Mouse (Mus musculus): ENCODE data around the gene Lhx5. TPM values are rescaled to one million over a fixed set of nuclear protein-coding genes. Genes with fewer than 3 reads are reported as not detected.

Lhx5 gene
- polyA plus RNA-seq, 1 experiment from 2014 or later = not detected

DNA sequence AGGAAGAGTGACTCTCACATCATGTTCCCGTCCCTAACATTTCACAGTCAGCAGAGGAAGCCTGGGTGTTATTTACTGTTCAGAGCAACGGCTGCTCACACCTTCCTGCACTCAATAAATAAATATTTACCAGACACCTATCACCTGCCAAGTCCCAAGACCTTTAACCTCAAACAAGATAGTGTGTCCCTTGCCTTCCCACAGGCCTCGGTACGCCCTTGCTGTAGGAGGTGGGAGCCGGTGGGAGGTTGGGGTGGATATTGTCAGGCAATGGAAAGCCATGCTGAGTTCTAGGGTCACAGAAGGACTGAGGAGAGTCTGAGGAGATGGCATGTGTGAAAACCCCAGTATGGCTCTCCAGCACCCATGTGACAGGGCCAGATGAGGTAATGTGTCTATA is 36.8 kb downstream of the Lhx5 start:
- 55% methylated on average over 5 of the region's 5 CpGs for WGBS
- no peak for TF ChIP-seq CTCF (IDR thresholded peaks at IDR 0.05; ENCODE audit: low read depth)
- Histone ChIP-seq H3K27me3 (ENCODE audit: insufficient read depth, low read length) (no peaks in the 10 kb centered on the region), H3K4me3 (replicated peaks; ENCODE audit: low read depth, low read length) (no peak overlapping the region), H3K9ac (ENCODE audit: low read depth, low read length) (no peak overlapping the region), H3K9me3 (replicated peaks; ENCODE audit: low read length) (no peaks in the 10 kb centered on the region), H3K4me1 (replicated peaks; ENCODE audit: insufficient read depth, low read length) (no peaks in the 10 kb centered on the region), H3K36me3 (ENCODE audit: insufficient read depth, low read length) (no peaks in the 10 kb centered on the region), H3K27ac (no peak overlapping the region), H3K4me2 (ENCODE audit: low read length) (no peak overlapping the region)
- DNase-seq (ENCODE audit: low spot score) (no peak), ATAC-seq (replicated peaks; ENCODE audit: low FRiP score, low read depth) (no peak)

DNA sequence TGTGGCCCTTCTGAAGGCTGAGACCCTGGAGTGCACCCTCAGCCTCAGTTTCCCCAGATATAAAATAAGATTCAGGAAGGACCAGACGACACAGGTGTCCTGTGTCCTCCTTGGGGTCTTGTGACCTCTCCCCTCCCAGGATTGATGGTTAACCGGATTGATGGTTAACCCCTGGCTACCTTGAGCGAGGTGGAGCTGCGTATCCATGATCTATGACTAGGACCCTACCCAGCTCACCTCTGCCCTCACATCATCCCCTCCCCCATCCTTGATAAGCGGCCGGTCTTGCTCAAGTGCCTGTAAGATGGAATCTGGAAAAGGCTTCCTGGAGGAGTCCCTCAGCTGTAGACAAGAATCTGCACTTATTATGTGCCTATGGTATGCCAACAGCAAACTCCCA is 37.3 kb downstream of the Lhx5 start:
- no peak for DNase-seq (ENCODE audit: low spot score)
- WGBS = 80% methylated on average over 6 of the region's 6 CpGs
- Histone ChIP-seq H3K4me1 (replicated peaks; ENCODE audit: insufficient read depth, low read length) (no peaks in the 10 kb centered on the region), H3K36me3 (ENCODE audit: insufficient read depth, low read length) (no peaks in the 10 kb centered on the region), H3K9me3 (replicated peaks; ENCODE audit: low read length) (no peaks in the 10 kb centered on the region), H3K4me3 (replicated peaks; ENCODE audit: low read depth, low read length) (no peak overlapping the region), H3K4me2 (ENCODE audit: low read length) (no peak overlapping the region), H3K27ac (no peak overlapping the region), H3K27me3 (ENCODE audit: insufficient read depth, low read length) (no peaks in the 10 kb centered on the region), H3K9ac (ENCODE audit: low read depth, low read length) (no peak overlapping the region)
- ATAC-seq (replicated peaks; ENCODE audit: low FRiP score, low read depth) = no peak
- TF ChIP-seq CTCF (IDR thresholded peaks at IDR 0.05; ENCODE audit: low read depth) = no peak

DNA sequence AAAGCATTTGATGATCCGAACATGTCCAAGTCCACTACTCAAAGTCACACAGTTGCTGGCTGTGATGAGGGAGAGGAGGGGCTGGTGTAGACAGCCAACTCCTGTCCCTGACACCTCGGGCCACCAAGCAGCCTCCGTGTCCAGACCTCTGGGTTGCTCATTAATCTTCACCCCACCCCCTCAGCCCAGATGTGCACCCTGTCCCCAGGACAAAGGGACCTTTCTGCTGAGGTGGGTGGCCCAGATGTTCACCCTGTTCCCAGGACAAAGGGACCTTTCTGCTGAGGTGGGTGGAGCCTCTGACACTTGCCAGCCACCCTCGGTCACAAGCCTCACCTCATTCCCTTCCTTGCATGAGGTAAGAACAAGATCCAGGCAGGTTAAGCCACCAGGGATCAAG is 40.0 kb downstream of the Lhx5 start:
- DNase-seq (ENCODE audit: low spot score) (no peak), ATAC-seq (replicated peaks; ENCODE audit: low FRiP score, low read depth) (peak; percentile 25; the same call in 1 of the 2 replicates)
- Histone ChIP-seq H3K27me3 (ENCODE audit: insufficient read depth, low read length) (no peaks in the 10 kb centered on the region), H3K4me1 (replicated peaks; ENCODE audit: insufficient read depth, low read length) (no peaks in the 10 kb centered on the region), H3K9ac (ENCODE audit: low read depth, low read length) (no peak overlapping the region), H3K4me3 (replicated peaks; ENCODE audit: low read depth, low read length) (no peak overlapping the region), H3K4me2 (ENCODE audit: low read length) (no peak overlapping the region), H3K36me3 (ENCODE audit: insufficient read depth, low read length) (no peaks in the 10 kb centered on the region), H3K9me3 (replicated peaks; ENCODE audit: low read length) (no peaks in the 10 kb centered on the region), H3K27ac (no peak overlapping the region)
- WGBS = 36% methylated on average over 4 of the region's 4 CpGs
- no peak for TF ChIP-seq CTCF (IDR thresholded peaks at IDR 0.05; ENCODE audit: low read depth)

DNA sequence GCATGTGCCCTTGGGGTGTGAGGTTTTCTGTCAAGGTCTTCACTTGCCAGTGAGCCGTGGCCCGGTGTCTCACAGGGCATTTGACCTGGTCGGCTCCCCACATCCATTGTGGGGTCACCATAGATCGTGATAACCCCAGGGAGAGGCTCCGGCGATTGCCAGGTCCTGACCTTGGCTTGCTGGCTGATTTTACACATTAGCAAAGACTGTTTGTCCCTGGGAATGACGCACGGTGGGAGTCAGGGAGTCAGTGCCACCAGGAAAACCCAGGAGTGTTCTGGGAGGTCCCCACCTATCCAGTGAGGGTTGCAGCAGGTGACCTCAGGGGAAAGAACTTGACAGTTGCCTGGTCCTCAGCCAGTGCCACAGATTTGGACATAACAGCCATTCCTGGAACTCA is 41.3 kb downstream of the Lhx5 start, which contains the start of gene Sdsl:
Gene Sdsl, minus strand, starts transcription at position 41 of the 400 bp plus-strand sequence.
- no peak within 1 kb of the TSS for H3K4me2 ChIP-seq (ENCODE audit: low read length)
- no peak for ATAC-seq (replicated peaks; ENCODE audit: low FRiP score, low read depth)
- no peak for DNase-seq (ENCODE audit: low spot score)
- H3K27ac ChIP-seq = no peak within 1 kb of the TSS
- no peak within 1 kb of the TSS for H3K4me3 ChIP-seq (replicated peaks; ENCODE audit: low read depth, low read length)
- WGBS = 58% methylated on average over 8 of the region's 8 CpGs
- H3K4me1 ChIP-seq (replicated peaks; ENCODE audit: insufficient read depth, low read length) = no peaks in the 10 kb centered on the region
- H3K27me3 ChIP-seq (ENCODE audit: insufficient read depth, low read length) = no peaks in the 10 kb centered on the region
- H3K9me3 ChIP-seq (replicated peaks; ENCODE audit: low read length) = no peaks in the 10 kb centered on the region
- H3K9ac ChIP-seq (ENCODE audit: low read depth, low read length) = no peak within 1 kb of the TSS
- no peaks in the 10 kb centered on the region for H3K36me3 ChIP-seq (ENCODE audit: insufficient read depth, low read length)
- no peak for TF ChIP-seq CTCF (IDR thresholded peaks at IDR 0.05; ENCODE audit: low read depth)

DNA sequence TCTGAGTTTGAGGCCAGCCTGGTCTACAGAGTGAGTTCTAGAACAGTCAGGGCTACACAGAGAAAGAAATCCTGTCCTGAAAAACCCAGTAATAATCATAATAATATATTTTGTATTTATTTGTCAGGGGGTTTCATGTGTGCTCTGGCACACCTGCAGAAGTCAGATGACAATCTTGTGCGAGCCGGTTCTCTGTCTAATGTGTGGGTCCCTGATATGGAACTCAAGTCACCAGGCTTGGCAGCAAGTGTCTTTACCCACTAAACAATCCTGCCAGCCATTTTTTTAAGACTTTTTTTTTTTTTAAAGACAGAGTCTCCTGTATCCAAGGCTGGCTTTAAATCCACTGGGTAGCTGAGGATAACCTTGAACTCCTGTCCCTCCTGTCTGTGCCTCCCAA is 41.9 kb downstream of the Lhx5 start:
- no peaks in the 10 kb centered on the region for H3K36me3 ChIP-seq (ENCODE audit: insufficient read depth, low read length)
- ATAC-seq (replicated peaks; ENCODE audit: low FRiP score, low read depth) = no peak
- 90% methylated on average over 2 of the region's 2 CpGs for WGBS
- H3K4me3 ChIP-seq (replicated peaks; ENCODE audit: low read depth, low read length) = no peak overlapping the region
- H3K4me1 ChIP-seq (replicated peaks; ENCODE audit: insufficient read depth, low read length) = no peaks in the 10 kb centered on the region
- no peak overlapping the region for H3K27ac ChIP-seq
- no peak overlapping the region for H3K9ac ChIP-seq (ENCODE audit: low read depth, low read length)
- H3K4me2 ChIP-seq (ENCODE audit: low read length) = no peak overlapping the region
- H3K27me3 ChIP-seq (ENCODE audit: insufficient read depth, low read length) = no peaks in the 10 kb centered on the region
- TF ChIP-seq CTCF (IDR thresholded peaks at IDR 0.05; ENCODE audit: low read depth) = no peak
- no peaks in the 10 kb centered on the region for H3K9me3 ChIP-seq (replicated peaks; ENCODE audit: low read length)
- DNase-seq (ENCODE audit: low spot score) = no peak

DNA sequence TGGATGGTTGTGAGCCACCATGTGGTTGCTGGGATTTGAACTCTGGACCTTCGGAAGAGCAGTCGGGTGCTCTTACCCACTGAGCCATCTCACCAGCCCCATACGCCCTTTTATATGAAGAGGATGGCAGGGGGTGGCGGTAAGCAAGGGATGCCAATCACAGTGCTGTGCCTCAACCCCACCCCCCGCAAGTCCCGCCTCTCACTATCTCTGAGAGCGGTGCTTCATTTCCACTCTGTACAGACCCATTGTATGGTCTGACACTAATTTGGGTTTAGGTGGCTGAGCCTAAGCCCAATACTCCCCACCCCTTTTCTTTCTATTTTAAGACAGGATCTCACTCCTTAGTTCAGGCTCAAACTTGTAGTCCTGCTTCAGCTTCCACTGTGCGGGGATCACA is 44.4 kb downstream of the Lhx5 start:
- 62% methylated on average over 8 of the region's 8 CpGs for WGBS
- H3K36me3 ChIP-seq (ENCODE audit: insufficient read depth, low read length) = no peaks in the 10 kb centered on the region
- no peak overlapping the region for H3K4me3 ChIP-seq (replicated peaks; ENCODE audit: low read depth, low read length)
- no peak overlapping the region for H3K4me2 ChIP-seq (ENCODE audit: low read length)
- H3K9ac ChIP-seq (ENCODE audit: low read depth, low read length) = no peak overlapping the region
- H3K27ac ChIP-seq = no peak overlapping the region
- ATAC-seq (replicated peaks; ENCODE audit: low FRiP score, low read depth) (no peak), DNase-seq (ENCODE audit: low spot score) (no peak)
- H3K4me1 ChIP-seq (replicated peaks; ENCODE audit: insufficient read depth, low read length) = no peaks in the 10 kb centered on the region
- H3K9me3 ChIP-seq (replicated peaks; ENCODE audit: low read length) = no peaks in the 10 kb centered on the region
- no peak for TF ChIP-seq CTCF (IDR thresholded peaks at IDR 0.05; ENCODE audit: low read depth)
- no peaks in the 10 kb centered on the region for H3K27me3 ChIP-seq (ENCODE audit: insufficient read depth, low read length)

DNA sequence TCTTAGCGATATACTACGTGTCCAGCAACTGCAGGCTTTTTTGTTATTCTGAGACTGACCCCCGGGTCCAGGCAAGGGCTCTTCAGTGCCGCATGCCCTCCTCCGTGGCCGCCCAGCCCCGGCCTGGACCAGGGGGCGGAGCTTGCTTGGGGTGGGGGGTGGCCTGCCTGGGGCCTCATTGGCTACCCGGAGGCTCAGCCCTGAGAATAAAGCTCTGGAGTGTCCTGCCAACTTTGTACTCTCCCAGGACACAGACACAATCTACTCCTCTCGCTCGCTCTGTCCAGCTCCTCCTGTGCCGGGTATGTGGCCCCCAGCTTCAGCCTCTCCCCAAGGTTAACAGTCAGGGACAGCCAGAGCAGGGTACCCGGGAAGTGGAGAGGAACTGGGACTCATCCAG is 44.8 kb downstream of the Lhx5 start, which contains the start of gene Sds:
Gene Sds, plus strand, starts transcription at position 231 of the 400 bp plus-strand sequence.
- no peak within 1 kb of the TSS for H3K4me3 ChIP-seq (replicated peaks; ENCODE audit: low read depth, low read length)
- no peak within 1 kb of the TSS for H3K9ac ChIP-seq (ENCODE audit: low read depth, low read length)
- ATAC-seq (replicated peaks; ENCODE audit: low FRiP score, low read depth) (0 out of 2 replicates have a peak, but pooled peaks have one; percentile 13), DNase-seq (ENCODE audit: low spot score) (no peak)
- H3K27ac ChIP-seq = no peak within 1 kb of the TSS
- H3K4me2 ChIP-seq (ENCODE audit: low read length) = no peak within 1 kb of the TSS
- no peaks in the 10 kb centered on the region for H3K4me1 ChIP-seq (replicated peaks; ENCODE audit: insufficient read depth, low read length)
- H3K36me3 ChIP-seq (ENCODE audit: insufficient read depth, low read length) = no peaks in the 10 kb centered on the region
- WGBS = 15% methylated on average over 13 of the region's 13 CpGs
- no peaks in the 10 kb centered on the region for H3K27me3 ChIP-seq (ENCODE audit: insufficient read depth, low read length)
- no peaks in the 10 kb centered on the region for H3K9me3 ChIP-seq (replicated peaks; ENCODE audit: low read length)
- TF ChIP-seq CTCF (IDR thresholded peaks at IDR 0.05; ENCODE audit: low read depth) = no peak

Measured in kidney, postnatal 0 days (tissue).